ENCODE assay signal across 15 mouse cellular contexts in the genomic region with DNA sequence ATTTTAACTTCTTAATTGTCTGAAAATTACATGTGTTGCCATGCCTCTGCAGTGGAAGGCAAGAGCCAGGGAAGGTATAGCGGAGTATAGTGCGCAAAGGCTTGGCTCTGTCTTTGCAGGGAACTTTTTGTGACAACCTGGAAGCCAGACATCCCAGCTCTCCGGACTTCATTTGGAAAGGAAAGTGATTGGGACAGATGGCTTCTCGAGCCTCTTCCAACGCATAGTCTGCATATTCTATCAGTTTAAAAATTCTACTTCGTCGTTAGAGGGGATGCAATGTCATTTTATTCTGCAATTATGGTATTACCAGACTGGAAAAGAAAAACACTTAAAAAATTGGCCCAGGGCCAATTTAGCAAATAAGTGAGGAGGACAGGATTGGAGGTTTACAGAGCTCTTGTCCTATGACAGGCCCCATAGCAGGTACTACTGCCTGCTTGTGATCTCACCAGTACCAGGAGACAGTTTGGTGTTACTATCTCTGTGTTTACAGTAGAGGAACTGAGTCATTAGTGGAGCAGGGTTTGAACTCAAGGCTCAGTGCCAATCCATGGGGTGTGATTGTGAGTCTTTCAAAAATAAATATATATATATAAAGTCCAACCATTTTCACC. TPM values are rescaled to one million over a fixed set of nuclear protein-coding genes. Genes with fewer than 3 reads are reported as not detected.
DNase-seq lines count a peak whose midpoint lies in the region; ATAC-seq and TF ChIP-seq lines count a peak whose summit lies in the region.
"Had no signal": no experiment of that assay in that cellular context is flagged by ENCODE, and none has a peak within 500 bp of the region (broad histone marks: within the 10 kb centered on the region; RNA-seq: fewer than 3 reads in every experiment).

No protein-coding gene starts in this region.

- no peak; the same call in 1 of the 2 replicates for ATAC-seq in lung, embryonic 14.5 days (ENCODE audit: insufficient read depth)
- peak; percentile 76 for ATAC-seq in forebrain, postnatal 0 days
- ATAC-seq: liver, embryonic 12.5 days; midbrain, embryonic 15.5 days had no signal

- H3K4me2 ChIP-seq in lung, embryonic 14.5 days: no peak overlapping the region
- peak overlapping the region; percentile 2; the same call in 1 of the 2 replicates for H3K4me2 ChIP-seq in forebrain, postnatal 0 days (ENCODE audit: low read depth)
- H3K4me2 ChIP-seq: liver, embryonic 12.5 days; midbrain, embryonic 15.5 days had no signal

- peaks cover 5% of the 10 kb centered on the region for H3K4me1 ChIP-seq in lung, embryonic 14.5 days (ENCODE audit: insufficient read depth)
- H3K4me1 ChIP-seq in forebrain, postnatal 0 days (ENCODE audit: insufficient read depth): peaks cover 10% of the 10 kb centered on the region; the same call in 1 of the 2 replicates
- peaks cover 13% of the 10 kb centered on the region for H3K4me1 ChIP-seq in thymus, adult 2 months (replicated peaks; ENCODE audit: control insufficient read depth, insufficient read depth, low read length)

- H3K27ac ChIP-seq in gastrocnemius, adult 2 months: peak overlapping the region; percentile 83
- no peak overlapping the region for H3K27ac ChIP-seq in lung, embryonic 14.5 days (ENCODE audit: low read depth)
- H3K27ac ChIP-seq in forebrain, postnatal 0 days (ENCODE audit: low read depth, low read length): no peak overlapping the region; the same call in 1 of the 2 replicates
- no peak overlapping the region for H3K27ac ChIP-seq in thymus, adult 2 months (ENCODE audit: control insufficient read depth, insufficient read depth, low read length)
- H3K27ac ChIP-seq: liver, embryonic 12.5 days; midbrain, embryonic 15.5 days had no signal

- no peak for DNase-seq in gastrocnemius, adult 2 months
- DNase-seq in gastrocnemius, adult 8-10 months (ENCODE audit: low spot score in 2 of 2): no peak
- peak; percentile 33 for DNase-seq in lung, embryonic 14.5 days
- DNase-seq in lung, postnatal 14 days: no peak
- peak; percentile 56 for DNase-seq in brain, embryonic 18.5 days (ENCODE audit: low read depth, low spot score)
- peak; percentile 81 for DNase-seq in forebrain, postnatal 0 days
- DNase-seq in ovary, postnatal 14 days (ENCODE audit: low spot score): no peak
- DNase-seq in thymus, adult 2 months: no peak
- DNase-seq: kidney, adult 9 months; lung, postnatal 36 days; retina, postnatal 1 day; spleen, adult 18-20 months had no signal

- H3K4me3 ChIP-seq in gastrocnemius, adult 2 months: peak overlapping the region; percentile 47
- H3K4me3 ChIP-seq in lung, embryonic 14.5 days (ENCODE audit: low read depth, low read length): no peak overlapping the region
- H3K4me3 ChIP-seq in forebrain, postnatal 0 days (ENCODE audit: low read depth, low read length): no peak overlapping the region
- no peak overlapping the region for H3K4me3 ChIP-seq in thymus, adult 2 months (ENCODE audit: control insufficient read depth, insufficient read depth, low read length)
- H3K4me3 ChIP-seq: liver, embryonic 12.5 days; midbrain, embryonic 15.5 days had no signal

- 65% methylated on average over 7 of the region's 7 CpGs for WGBS in lung, embryonic 14.5 days
- WGBS in forebrain, postnatal 0 days: 35% methylated on average over 7 of the region's 7 CpGs
- 95% methylated on average over 7 of the region's 7 CpGs for whole genome bisulfite sequencing in thymus, adult 2 months

- no peaks in the 10 kb centered on the region for H3K36me3 ChIP-seq in lung, embryonic 14.5 days (ENCODE audit: insufficient read depth)
- no peaks in the 10 kb centered on the region for H3K36me3 ChIP-seq in forebrain, postnatal 0 days (ENCODE audit: insufficient read depth)
- H3K36me3 ChIP-seq in thymus, adult 2 months (ENCODE audit: control insufficient read depth, insufficient read depth, low read length): no peaks in the 10 kb centered on the region
- H3K36me3 ChIP-seq: liver, embryonic 12.5 days; midbrain, embryonic 15.5 days had no signal

- H3K27me3 ChIP-seq in lung, embryonic 14.5 days (ENCODE audit: insufficient read depth, low read length): no peaks in the 10 kb centered on the region
- no peaks in the 10 kb centered on the region for H3K27me3 ChIP-seq in forebrain, postnatal 0 days (ENCODE audit: insufficient read depth, low read length)
- no peaks in the 10 kb centered on the region for H3K27me3 ChIP-seq in thymus, adult 2 months (ENCODE audit: control insufficient read depth, insufficient read depth, low read length)
- H3K27me3 ChIP-seq: CH12.LX; midbrain, embryonic 15.5 days had no signal

- no peak for TF ChIP-seq CTCF in gastrocnemius, adult 2 months (IDR thresholded peaks at IDR 0.05)
- TF ChIP-seq CTCF in lung, embryonic 14.5 days (IDR thresholded peaks at IDR 0.05; ENCODE audit: low read depth): no peak
- no peak for TF ChIP-seq CTCF in forebrain, postnatal 0 days (IDR thresholded peaks at IDR 0.05; ENCODE audit: low read depth)
- no peak for TF ChIP-seq CTCF in thymus, adult 2 months (IDR thresholded peaks at IDR 0.05; ENCODE audit: borderline replicate concordance, control insufficient read depth, extremely low read depth, insufficient read depth, low read length, poor library complexity)

- H3K9me3 ChIP-seq in lung, embryonic 14.5 days (ENCODE audit: low read depth, low read length): no peaks in the 10 kb centered on the region
- no peaks in the 10 kb centered on the region for H3K9me3 ChIP-seq in forebrain, postnatal 0 days (ENCODE audit: low read length)
- H3K9me3 ChIP-seq: liver, embryonic 12.5 days; midbrain, embryonic 15.5 days had no signal

- no peak overlapping the region for H3K9ac ChIP-seq in lung, embryonic 14.5 days
- H3K9ac ChIP-seq in forebrain, postnatal 0 days: no peak overlapping the region
- H3K9ac ChIP-seq: liver, embryonic 12.5 days; midbrain, embryonic 15.5 days had no signal

- intact Hi-C loops in gastrocnemius, adult 2 months (cut with DNase I): no loop called here

- TF ChIP-seq POLR2A in thymus, adult 2 months (IDR thresholded peaks at IDR 0.05; ENCODE audit: control insufficient read depth, extremely low read depth, insufficient read depth, low read length, poor library complexity): no peak

RNA-seq across cellular contexts. Expression of gene Hivep2, which starts 7.8 kb away (rescaled TPM):
- total RNA-seq in gastrocnemius, adult 2 months (2021): 10 to 100 TPM; 40.5 to 42.0 TPM
- 10 to 100 TPM; 41.4 to 60.4 (median 54.1) TPM for total RNA-seq in gastrocnemius, adult 8-10 months (2022)
- 5.1 and 5.3 TPM in 2 replicates for polyA plus RNA-seq in lung, embryonic 14.5 days (2014; fragmentation: Nextera tagmentation; extraction: Ambion mirVana)
- total RNA-seq in forebrain, postnatal 0 days (2014; rRNA removed): 55.4 and 66.6 TPM in 2 replicates
- polyA plus RNA-seq in forebrain, postnatal 0 days (2015; fragmentation: Nextera tagmentation; extraction: Ambion mirVana): 17.8 and 22.9 TPM in 2 replicates
- 26.4 and 32.0 TPM in 2 replicates for polyA plus RNA-seq in thymus, adult 2 months (2012; rRNA removed)

Comparison
In these comparisons a context has a peak if more than half of its experiments do, and no peak if none do; other contexts are left out.
1. DNase-seq: peak in lung, embryonic 14.5 days (single experiment), brain, embryonic 18.5 days (single experiment) and forebrain, postnatal 0 days (single experiment); none in gastrocnemius, adult 2 months (single experiment), gastrocnemius, adult 8-10 months (0 of 2), lung, postnatal 14 days (single experiment), ovary, postnatal 14 days (single experiment) and thymus, adult 2 months (single experiment).